Comparison of ENCODE assay signal across 10 mouse cellular contexts in genomic region chr7:49634291-49635073, GRCm38 (mm10). TPM values are rescaled to one million over a fixed set of nuclear protein-coding genes. Genes with fewer than 3 reads are reported as not detected.
A peak's percentile ranks its signal among the peaks of the same experiment; 100 is the strongest.
DNase-seq lines count a peak whose midpoint lies in the region; ATAC-seq and TF ChIP-seq lines count a peak whose summit lies in the region.
"Had no signal": no experiment of that assay in that cellular context is flagged by ENCODE, and none has a peak within 500 bp of the region (broad histone marks: within the 10 kb centered on the region; RNA-seq: fewer than 3 reads in every experiment).

No protein-coding gene starts in this region.

- no peak overlapping the region for H3K9ac ChIP-seq in forebrain, embryonic 15.5 days (replicated peaks)
- H3K9ac ChIP-seq in liver, embryonic 15.5 days, result no peak overlapping the region
- H3K9ac ChIP-seq in stomach, postnatal 0 days (ENCODE audit: low read length), result no peak overlapping the region

- WGBS in forebrain, embryonic 15.5 days, result under 1% methylated on average over 26 of the region's 26 CpGs
- 2% methylated on average over 26 of the region's 26 CpGs for WGBS in liver, embryonic 15.5 days (ENCODE audit: insufficient replicate concordance)
- WGBS in stomach, postnatal 0 days, result 3% methylated on average over 26 of the region's 26 CpGs

- peaks cover 31% of the 10 kb centered on the region for H3K9me3 ChIP-seq in megakaryocyte, embryonic 14.5 days
- H3K9me3 ChIP-seq in forebrain, embryonic 15.5 days, result no peaks in the 10 kb centered on the region
- no peaks in the 10 kb centered on the region for H3K9me3 ChIP-seq in liver, embryonic 15.5 days (replicated peaks)
- no peaks in the 10 kb centered on the region for H3K9me3 ChIP-seq in stomach, postnatal 0 days (ENCODE audit: control insufficient read depth, low read length)

- peak overlapping the region; percentile 91 for H3K4me3 ChIP-seq in megakaryocyte, embryonic 14.5 days (replicated peaks)
- H3K4me3 ChIP-seq in forebrain, embryonic 15.5 days, result 0 out of 2 replicates have a peak overlapping the region, but pooled peaks have one; percentile 18
- H3K4me3 ChIP-seq in liver, embryonic 15.5 days (replicated peaks), result peak overlapping the region; percentile 40
- peak overlapping the region; percentile 38 for H3K4me3 ChIP-seq in stomach, postnatal 0 days (ENCODE audit: low read depth, low read length)

- TF ChIP-seq EP300 in stomach, postnatal 0 days (optimal IDR thresholded peaks at IDR 0.05), result no peak

- H3K36me3 ChIP-seq in megakaryocyte, embryonic 14.5 days (replicated peaks; ENCODE audit: low read length), result no peaks in the 10 kb centered on the region
- H3K36me3 ChIP-seq in forebrain, embryonic 15.5 days, result no peaks in the 10 kb centered on the region
- no peaks in the 10 kb centered on the region for H3K36me3 ChIP-seq in liver, embryonic 15.5 days (replicated peaks)
- no peaks in the 10 kb centered on the region for H3K36me3 ChIP-seq in stomach, postnatal 0 days (ENCODE audit: control insufficient read depth, insufficient read depth, low read length)

- no peak for ATAC-seq in megakaryocyte, adult 5-6 weeks (ENCODE audit: poor library complexity, severe bottlenecking)
- no peak for ATAC-seq in forebrain, embryonic 15.5 days (replicated peaks)
- no peak for ATAC-seq in liver, embryonic 15.5 days (ENCODE audit: insufficient read depth)
- ATAC-seq in stomach, postnatal 0 days (ENCODE audit: low FRiP score, low TSS enrichment), result no peak

- H3K27ac ChIP-seq in forebrain, embryonic 15.5 days (replicated peaks), result no peak overlapping the region
- no peak overlapping the region for H3K27ac ChIP-seq in liver, embryonic 15.5 days (replicated peaks)
- no peak overlapping the region for H3K27ac ChIP-seq in stomach, postnatal 0 days (replicated peaks)

- peak overlapping the region; percentile 39 for H3K4me2 ChIP-seq in forebrain, embryonic 15.5 days (replicated peaks)
- H3K4me2 ChIP-seq in liver, embryonic 15.5 days, result peak overlapping the region; percentile 58
- H3K4me2 ChIP-seq in stomach, postnatal 0 days (replicated peaks; ENCODE audit: low read depth), result peak overlapping the region; percentile 60

- no peak for DNase-seq in stomach, postnatal 0 days (ENCODE audit: low spot score)
- DNase-seq in right cerebral cortex, adult 2 months (ENCODE audit: low spot score in 2 of 2), result no peak
- no peak for DNase-seq in cerebellum, postnatal 4 days (ENCODE audit: low spot score in 2 of 2)
- no peak for DNase-seq in kidney, adult 11 months
- DNase-seq: adrenal gland, postnatal 14 days; kidney, postnatal 25 days had no signal

- TF ChIP-seq CTCF in stomach, postnatal 0 days (IDR thresholded peaks at IDR 0.05; ENCODE audit: low read depth), result no peak

- H3K4me1 ChIP-seq in megakaryocyte, embryonic 14.5 days, result peaks cover 36% of the 10 kb centered on the region
- peaks cover 42% of the 10 kb centered on the region for H3K4me1 ChIP-seq in forebrain, embryonic 15.5 days
- H3K4me1 ChIP-seq in liver, embryonic 15.5 days (replicated peaks), result 0 out of 2 replicates have a peak, but pooled peaks cover 6% of the 10 kb centered on the region
- no peaks in the 10 kb centered on the region; the same call in 1 of the 2 replicates for H3K4me1 ChIP-seq in stomach, postnatal 0 days (replicated peaks; ENCODE audit: control insufficient read depth, insufficient read depth)

- peaks cover 94% of the 10 kb centered on the region for H3K27me3 ChIP-seq in megakaryocyte, embryonic 14.5 days (replicated peaks)
- H3K27me3 ChIP-seq in forebrain, embryonic 15.5 days, result peaks cover 86% of the 10 kb centered on the region
- H3K27me3 ChIP-seq in liver, embryonic 15.5 days, result peaks cover 98% of the 10 kb centered on the region
- peaks cover 22% of the 10 kb centered on the region for H3K27me3 ChIP-seq in stomach, postnatal 0 days (ENCODE audit: control insufficient read depth, insufficient read depth, low read length)

RNA-seq across cellular contexts. Expression of gene Dbx1, which starts 2.2 kb away (rescaled TPM):
- not detected in 2 replicates for polyA plus RNA-seq in megakaryocyte, embryonic 14.5 days (2012; ENCODE audit: insufficient read depth, low replicate concordance)
- not detected in 2 replicates for total RNA-seq in megakaryocyte, adult 5-6 weeks (2015)
- not detected in 2 replicates for total RNA-seq in megakaryocyte, adult 5-6 weeks (2017)
- 1.5 and 1.9 TPM in 2 replicates for polyA plus RNA-seq in forebrain, embryonic 15.5 days (2015; fragmentation: Nextera tagmentation; extraction: Ambion mirVana)
- 0.09 and 0.20 TPM in 2 replicates for polyA plus RNA-seq in liver, embryonic 15.5 days (2015; fragmentation: Nextera tagmentation; extraction: Ambion mirVana)
- not detected in 2 replicates for polyA plus RNA-seq in stomach, postnatal 0 days (2015; fragmentation: Nextera tagmentation; extraction: Ambion mirVana)
- total RNA-seq: adrenal gland, postnatal 14 days had no signal

Comparison
In these comparisons a context has a peak if more than half of its experiments do, and no peak if none do; other contexts are left out.
1. H3K4me3 ChIP-seq: peak in every context shown above with its lines; median percentile 91 in megakaryocyte, embryonic 14.5 days; 40 in liver, embryonic 15.5 days; 38 in stomach, postnatal 0 days; 18 in forebrain, embryonic 15.5 days.